Mouse (Mus musculus) activated CD4-positive, CD25-positive, alpha-beta regulatory T cell, adult 4 months (primary cell): ENCODE data around the gene Krr1. TPM values are rescaled to one million over a fixed set of nuclear protein-coding genes. Genes with fewer than 3 reads are reported as not detected.
"Not testable (repeated sequence)": the region's sequence is repeated elsewhere in the genome, so short reads cannot be mapped to it uniquely, and the experiment has no call there.

ENCODE experiments used
- ATAC-seq: one replicate; pipeline ENCODE4 v1.8.0; 2017
- polyA plus RNA-seq, 2 experiments: library from polyadenylated mRNA; unstranded; fragments of 100-300 nt; shearing (Covaris generic); gene quantifications; one replicate each; pipeline ENCODE4 v1.2.1; 2017

Gene Krr1
- polyA plus RNA-seq, 2 experiments from 2014 or later: 41.2 to 41.9 TPM

DNA sequence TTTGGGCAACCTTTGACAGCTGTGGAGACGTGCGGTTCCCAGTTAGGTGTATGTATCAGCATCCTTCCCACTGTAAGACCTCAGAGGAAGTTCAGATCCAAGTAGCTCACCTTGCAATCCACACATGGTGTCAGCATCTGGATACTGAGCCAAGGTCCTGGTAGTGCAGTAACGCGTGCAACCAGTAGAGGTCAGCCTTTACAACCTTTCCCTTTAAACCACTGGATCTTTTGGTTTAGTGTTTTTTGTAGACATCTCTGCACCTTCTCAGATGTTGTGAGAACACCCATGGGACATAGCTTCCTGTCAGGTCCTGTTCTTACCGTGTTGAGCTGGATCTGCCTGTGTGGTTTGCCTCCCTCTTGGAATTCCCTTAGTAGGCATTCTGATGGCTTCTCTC lies 5.1 kb downstream of the Krr1 start:
- peak; percentile 71 for ATAC-seq

DNA sequence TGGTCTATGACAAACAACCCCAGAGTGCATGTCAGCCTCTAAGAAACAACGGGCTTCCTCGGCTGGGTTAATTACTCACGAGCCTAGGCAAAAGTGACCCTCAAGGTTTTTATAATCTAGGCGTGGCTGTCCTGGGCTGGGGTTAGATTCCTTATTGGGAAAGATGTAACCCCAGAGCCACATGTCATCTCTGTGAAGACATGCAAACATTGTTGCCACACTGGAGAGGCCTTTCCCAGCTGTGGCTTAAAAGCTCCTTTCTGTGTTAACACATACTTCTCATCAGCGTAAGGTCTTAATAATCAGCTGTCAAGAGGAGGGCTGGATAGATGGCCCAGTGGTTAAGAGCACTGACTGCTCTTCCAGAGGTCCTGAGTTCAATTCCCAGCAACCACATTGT lies 10.6 kb downstream of the Krr1 start:
- no peak for ATAC-seq

DNA sequence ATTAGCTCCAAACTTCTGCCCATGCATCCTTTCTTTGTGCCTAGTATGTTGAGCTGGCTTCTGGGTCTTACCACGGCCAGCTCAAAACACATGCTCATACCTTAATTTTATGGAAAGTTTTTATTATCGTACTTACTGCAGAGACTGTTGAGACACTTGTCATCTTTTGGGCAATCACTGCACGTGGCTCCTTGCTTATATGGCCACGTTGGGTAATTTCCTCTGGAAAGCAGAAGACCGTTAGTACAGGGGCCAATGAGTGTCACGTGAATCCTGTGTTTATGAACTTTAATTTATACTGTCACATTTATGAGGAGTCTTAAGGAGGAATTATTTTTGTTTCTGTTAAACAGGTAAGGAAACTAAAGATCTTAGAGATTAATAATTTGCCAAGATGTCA lies 14.0 kb downstream of the Krr1 start:
- no peak for ATAC-seq

DNA sequence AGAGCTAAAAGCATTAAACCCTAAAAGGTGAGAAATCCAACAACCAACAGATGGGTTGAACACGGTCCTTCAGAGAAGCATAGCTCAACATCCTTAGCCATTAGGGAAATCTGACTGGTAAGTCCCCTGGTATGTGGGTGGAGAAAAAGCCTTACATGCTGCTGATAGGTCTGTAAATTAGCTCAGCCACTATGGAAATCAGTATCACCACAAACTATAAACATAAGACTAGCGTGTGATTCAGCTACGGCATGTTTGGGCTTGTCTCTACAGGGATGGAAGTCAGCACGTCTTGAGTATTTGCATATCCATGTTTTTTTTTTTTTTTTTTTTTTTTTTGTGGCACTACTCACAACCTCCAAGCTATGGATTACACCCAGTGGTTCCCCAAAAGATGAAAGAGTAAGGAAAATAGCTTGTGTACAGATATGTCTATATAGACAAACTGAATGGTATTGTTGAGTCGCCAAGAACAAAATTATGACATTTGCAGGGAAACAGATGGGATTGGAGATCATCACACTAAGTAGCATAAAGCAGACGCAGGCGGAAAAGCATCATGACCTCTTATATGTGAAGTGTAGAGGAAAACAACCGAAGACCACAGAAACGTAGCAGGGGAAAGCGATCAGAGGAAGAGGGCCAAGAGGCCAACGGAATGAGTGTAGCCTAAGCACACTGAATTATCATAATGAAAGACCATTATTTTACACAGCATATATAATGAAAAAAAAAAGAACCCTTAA lies 23.5 kb downstream of the Krr1 start:
- ATAC-seq: peak; percentile 53

DNA sequence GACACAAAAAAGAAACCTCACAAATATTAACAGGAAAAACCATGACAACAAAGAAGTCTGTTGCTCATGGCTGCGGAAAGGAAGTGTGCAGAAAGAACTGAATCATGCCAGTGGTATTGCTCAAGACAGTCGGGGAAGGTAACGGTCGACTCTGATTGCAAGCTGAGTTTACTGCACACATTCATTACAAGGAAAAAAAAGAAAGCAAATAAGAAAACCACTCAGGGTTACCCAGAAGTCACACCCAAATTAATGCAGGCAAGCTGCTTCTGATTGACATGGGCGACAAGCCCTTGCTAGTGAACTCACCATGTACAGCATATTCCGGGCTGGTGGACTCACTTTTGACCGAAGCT lies 24.1 kb downstream of the Krr1 start:
- peak; percentile 43 for ATAC-seq

DNA sequence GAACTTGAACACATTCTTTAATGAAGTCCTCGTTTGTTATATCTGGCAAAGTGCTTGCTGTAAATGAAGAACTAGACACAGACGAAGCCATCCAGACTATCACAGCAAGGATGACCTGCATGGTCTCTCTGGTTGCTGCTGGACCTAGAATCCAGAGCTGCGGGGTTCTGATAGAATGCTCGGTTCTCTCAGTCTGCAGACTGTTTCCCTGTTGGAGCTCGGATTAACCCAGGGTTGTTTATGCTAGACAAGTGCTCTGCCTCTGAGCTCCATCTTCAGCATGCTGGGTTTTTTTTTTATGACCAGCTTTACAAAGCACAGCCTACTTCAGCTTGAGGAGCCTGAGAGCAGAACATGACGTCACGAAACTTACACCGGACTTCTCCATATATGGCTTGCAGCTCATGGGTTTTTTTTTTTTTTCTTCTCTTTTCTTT lies 24.5 kb downstream of the Krr1 start:
- ATAC-seq: peak; percentile 81

DNA sequence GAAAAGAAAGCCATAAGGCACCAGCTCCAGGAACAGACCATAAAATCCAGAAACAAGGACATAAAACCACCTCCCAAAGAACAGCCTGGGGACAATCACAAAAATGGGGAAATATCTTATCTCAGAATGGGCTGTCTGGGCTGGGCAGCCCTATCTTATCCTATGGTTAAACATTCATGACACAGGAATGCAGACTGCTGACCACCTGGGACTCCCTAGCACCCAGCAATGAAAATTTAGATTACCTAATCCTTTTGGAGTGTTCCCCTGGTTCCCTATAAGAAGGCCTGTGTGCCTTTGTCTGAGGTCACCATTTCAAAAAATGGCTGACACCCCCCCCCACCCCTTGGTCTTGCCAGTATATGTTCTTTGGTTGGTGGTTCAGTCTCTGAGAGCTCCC lies 25.2 kb downstream of the Krr1 start:
- ATAC-seq: no peak

DNA sequence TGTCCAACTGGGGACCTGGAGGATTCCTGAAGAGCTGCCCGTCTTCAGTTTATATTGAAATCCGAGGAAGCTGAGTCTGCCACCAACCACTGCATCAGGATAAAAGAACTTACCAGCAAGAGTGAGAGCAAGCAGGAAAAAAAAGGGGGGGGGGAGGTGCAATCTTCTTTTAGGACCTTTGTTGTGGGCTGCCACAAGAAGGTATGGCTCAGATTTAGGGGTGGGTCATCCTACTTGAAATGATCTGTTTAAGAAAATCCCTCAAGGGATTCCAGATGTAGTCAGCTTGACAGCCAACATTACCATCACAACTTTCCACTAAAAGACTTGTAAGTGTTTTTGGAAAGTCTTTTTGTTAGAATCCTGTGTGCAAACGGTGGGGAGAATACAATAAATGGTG lies 27.3 kb downstream of the Krr1 start:
- ATAC-seq: no peak

DNA sequence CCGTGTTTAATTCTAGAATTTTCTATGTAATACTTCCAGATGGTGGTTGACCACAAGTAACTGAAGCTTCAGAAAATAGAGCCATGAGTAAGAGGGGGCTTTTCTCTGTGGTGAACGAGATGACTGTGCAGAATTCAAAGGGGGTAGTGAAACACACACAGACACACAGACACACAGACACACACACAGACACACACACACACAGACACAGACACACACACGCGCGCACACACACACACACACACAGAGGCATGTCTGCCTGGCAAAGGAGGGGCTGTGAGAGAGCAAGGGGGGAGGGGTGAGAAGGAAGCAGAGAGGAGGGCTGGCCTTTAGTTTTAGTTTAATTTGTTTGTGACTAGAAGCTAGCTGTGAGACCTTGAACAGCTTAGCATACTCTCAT lies 28.1 kb downstream of the Krr1 start:
- ATAC-seq: no peak

DNA sequence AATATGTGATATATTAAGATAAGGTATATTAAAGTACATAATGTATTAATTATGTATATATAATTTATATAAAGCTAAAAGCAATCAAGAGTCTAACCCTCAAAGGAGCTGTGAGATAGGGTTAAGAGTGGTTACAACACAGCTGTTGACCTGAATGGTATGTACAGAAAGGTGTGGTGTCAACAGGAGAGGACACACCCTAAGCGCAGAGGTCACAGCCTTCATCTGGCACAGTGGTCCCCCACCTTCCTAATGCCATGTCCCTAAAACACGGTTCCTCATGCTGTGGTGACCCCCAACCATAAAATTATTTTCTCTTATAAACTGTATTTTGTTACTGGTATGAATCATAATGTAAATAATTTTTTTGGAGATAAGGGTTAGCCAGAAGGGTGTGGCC lies 28.9 kb downstream of the Krr1 start:
- ATAC-seq: no peak

DNA sequence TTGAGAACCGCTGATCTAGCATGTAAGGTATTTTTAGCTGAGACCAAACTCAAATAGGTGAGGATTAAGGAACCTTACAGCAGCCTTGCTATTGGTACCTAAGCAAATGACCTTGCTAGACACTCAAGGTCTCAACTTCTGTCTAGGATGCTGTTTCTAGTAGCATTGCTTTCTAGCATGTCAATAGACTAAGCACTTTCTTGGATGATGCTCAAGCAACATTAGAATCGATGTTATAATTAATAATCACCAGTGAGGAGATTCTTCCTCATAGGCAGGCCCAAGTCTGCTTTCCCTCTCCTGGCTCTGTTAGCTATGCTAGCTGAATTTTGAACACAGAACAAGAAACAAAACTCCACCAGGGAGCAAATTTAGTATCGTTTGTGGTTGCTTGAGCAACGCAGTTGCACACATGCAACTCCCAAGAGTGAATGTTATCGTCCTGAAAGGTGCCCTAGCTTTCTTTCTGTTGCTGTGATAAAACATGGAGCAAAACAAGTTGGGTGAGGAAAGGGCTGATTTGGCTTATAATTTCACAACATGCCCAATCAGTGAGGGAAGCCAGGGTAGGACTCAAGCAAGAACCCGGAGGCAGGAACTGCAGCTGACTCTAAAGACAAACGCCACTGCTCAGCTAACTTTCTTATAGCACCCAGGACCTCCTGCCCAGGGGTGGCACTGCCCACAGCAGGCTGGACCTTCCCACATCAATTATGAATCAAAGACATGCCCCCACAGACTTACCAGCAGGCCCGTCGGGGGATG lies 29.5 kb downstream of the Krr1 start:
- ATAC-seq: peak; percentile 11

DNA sequence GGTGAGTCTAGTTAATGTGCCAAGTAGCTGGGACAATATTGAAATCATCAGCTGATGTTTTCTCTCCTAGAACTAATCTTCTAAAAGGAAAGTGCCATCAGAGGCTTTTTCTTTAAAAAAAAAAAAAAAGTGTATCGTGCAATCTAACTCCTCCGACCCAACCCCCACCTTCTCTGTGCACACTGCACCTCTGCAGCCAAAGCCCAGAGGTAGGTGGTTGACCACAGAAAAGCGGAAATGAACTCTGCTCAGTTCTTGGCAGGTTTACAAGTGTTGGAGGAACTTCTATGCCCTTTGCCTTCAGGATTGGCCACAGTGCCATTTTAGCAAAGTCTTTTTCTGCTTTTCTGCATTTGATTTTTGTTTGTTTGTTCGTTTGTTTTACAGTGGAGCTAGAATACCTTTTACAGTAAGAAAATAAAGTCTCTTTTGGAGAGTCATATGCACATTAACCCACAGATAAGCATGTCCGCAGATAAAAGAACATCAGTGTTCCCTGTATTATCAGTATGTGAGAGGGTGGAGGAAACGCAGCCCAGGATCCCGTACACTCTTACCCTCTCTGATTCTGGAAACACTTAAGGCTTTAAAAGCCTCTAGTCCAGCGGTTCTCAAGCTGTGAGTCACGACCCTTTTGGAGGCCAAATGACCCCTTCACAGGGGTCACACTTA lies 30.2 kb downstream of the Krr1 start, which contains the start of gene Glipr1:
Glipr1 (minus strand) TSS at position 88 of the 672 bp plus-strand sequence.
- peak; percentile 83 for ATAC-seq

DNA sequence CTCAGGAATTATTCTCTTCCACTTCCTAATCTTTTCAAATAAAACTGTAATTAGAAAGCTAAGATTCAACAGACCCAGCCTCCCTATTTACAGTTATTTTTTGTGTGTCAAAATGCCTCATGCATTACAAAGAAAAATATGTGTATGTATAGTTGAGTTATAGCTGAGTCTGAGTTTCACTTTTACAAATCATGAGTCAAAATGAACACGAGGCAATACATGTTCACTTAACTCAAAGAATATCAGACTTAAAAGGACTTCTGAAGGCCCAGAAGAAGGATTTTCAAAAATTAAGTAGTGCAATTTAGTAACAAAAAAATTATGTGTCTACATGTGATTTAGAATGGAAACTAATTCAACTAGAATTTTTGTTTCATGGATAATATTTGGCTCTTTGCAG lies 37.0 kb downstream of the Krr1 start:
- ATAC-seq: not testable (repeated sequence)

DNA sequence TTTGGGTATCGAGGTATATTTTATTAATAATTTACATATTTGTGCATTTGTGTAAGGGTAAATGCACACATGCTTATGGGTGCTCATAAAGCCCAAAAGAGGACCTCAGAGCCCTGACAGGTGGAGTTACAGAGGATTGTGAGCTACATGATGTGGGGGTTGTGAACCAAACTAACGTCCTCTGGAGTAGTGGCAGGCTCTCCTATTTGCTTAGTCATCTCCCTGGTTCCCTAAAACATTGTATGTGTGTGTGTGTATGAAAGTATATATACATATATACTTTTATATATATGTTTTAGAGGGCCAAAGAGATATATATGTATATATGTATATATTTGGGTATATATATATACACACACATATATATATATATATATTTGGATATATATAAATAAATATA lies 51.1 kb downstream of the Krr1 start:
- ATAC-seq: no peak

DNA sequence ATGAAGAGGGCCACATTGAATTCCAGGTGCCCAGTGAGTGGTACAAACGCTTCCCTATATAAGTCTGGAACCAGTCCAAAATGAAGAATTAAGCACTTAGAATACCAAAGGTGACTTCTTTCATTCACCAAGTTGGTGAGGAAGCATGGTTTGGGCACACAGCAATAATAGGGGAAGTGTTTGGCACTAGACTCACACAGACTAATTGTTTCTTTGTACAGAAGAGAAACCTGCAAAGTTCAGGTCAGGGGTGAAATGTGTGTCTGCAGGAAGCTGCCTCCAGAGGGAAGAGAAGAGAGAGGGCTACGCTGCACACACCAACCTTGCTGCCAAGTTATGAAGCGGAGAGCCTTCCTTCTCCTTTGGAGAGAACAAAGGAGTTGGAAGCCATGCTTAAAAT lies 56.2 kb downstream of the Krr1 start:
- ATAC-seq: not testable (repeated sequence)

Other genes with a start within 250 kb of the Krr1 start
- gene Glipr1, start 30.0 kb downstream of the Krr1 start, polyA plus RNA-seq: 100 to 1,000 TPM; 129 to 142 TPM
- gene Glipr1l1, start 87.5 kb downstream of the Krr1 start, polyA plus RNA-seq: not detected
- gene Glipr1l2, start 110.7 kb downstream of the Krr1 start, polyA plus RNA-seq: not detected
- not detected for gene Glipr1l3, start 187.7 kb downstream of the Krr1 start, polyA plus RNA-seq
- gene Caps2, start 191.0 kb downstream of the Krr1 start, polyA plus RNA-seq: not detected